In genomic region chr4:140975356-140975755, GRCm38 (mm10) we compare ENCODE assay signal across 21 mouse cellular contexts. TPM values are rescaled to one million over a fixed set of nuclear protein-coding genes. Genes with fewer than 3 reads are reported as not detected.
DNase-seq lines count a peak whose midpoint lies in the region; ATAC-seq and TF ChIP-seq lines count a peak whose summit lies in the region.
"Had no signal": no experiment of that assay in that cellular context is flagged by ENCODE, and none has a peak within 500 bp of the region (broad histone marks: within the 10 kb centered on the region; RNA-seq: fewer than 3 reads in every experiment).

No protein-coding gene starts in this region.

- TF ChIP-seq EP300 in lung, postnatal 0 days (IDR thresholded peaks at IDR 0.05): no peak

- no peak for ATAC-seq in heart, embryonic 13.5 days (ENCODE audit: extremely low read depth, insufficient number of reproducible peaks, low FRiP score, low TSS enrichment)
- peak; percentile 20; the same call in 1 of the 2 replicates for ATAC-seq in lung, postnatal 0 days
- peak; percentile 88 for ATAC-seq in granulocyte monocyte progenitor cell, adult 5-6 weeks (replicated peaks; ENCODE audit: poor library complexity, severe bottlenecking)
- no peak for ATAC-seq in hindbrain, embryonic 14.5 days (ENCODE audit: low FRiP score)
- ATAC-seq: forebrain, embryonic 13.5 days; midbrain, embryonic 16.5 days had no signal

- no peak overlapping the region for H3K4me3 ChIP-seq in heart, embryonic 13.5 days
- H3K4me3 ChIP-seq in heart, embryonic 10.5 days: no peak overlapping the region
- no peak overlapping the region for H3K4me3 ChIP-seq in lung, postnatal 0 days (ENCODE audit: low read depth, low read length)
- no peak overlapping the region for H3K4me3 ChIP-seq in hindbrain, embryonic 14.5 days (replicated peaks; ENCODE audit: low read length)
- H3K4me3 ChIP-seq: forebrain, embryonic 13.5 days; gastrocnemius, adult 2 months; heart, embryonic 12.5 days; limb, embryonic 12.5 days; liver, embryonic 15.5 days; midbrain, embryonic 10.5 days had no signal

- no peak overlapping the region for H3K4me2 ChIP-seq in heart, embryonic 13.5 days
- H3K4me2 ChIP-seq in lung, postnatal 0 days (replicated peaks; ENCODE audit: low read depth, low read length): no peak overlapping the region
- H3K4me2 ChIP-seq in hindbrain, embryonic 14.5 days (replicated peaks): no peak overlapping the region
- H3K4me2 ChIP-seq: forebrain, embryonic 13.5 days; heart, embryonic 12.5 days; limb, embryonic 12.5 days; liver, embryonic 15.5 days had no signal

- no peak for TF ChIP-seq CTCF in lung, postnatal 0 days (IDR thresholded peaks at IDR 0.05)

- peak overlapping the region; percentile 7; the same call in 1 of the 2 replicates for H3K9ac ChIP-seq in heart, embryonic 13.5 days
- no peak overlapping the region for H3K9ac ChIP-seq in lung, postnatal 0 days (replicated peaks; ENCODE audit: low read depth)
- H3K9ac ChIP-seq in hindbrain, embryonic 14.5 days: no peak overlapping the region
- H3K9ac ChIP-seq: forebrain, embryonic 13.5 days; heart, embryonic 12.5 days; limb, embryonic 12.5 days; liver, embryonic 15.5 days had no signal

- no peaks in the 10 kb centered on the region for H3K27me3 ChIP-seq in heart, embryonic 13.5 days (replicated peaks)
- no peaks in the 10 kb centered on the region for H3K27me3 ChIP-seq in heart, embryonic 10.5 days (ENCODE audit: insufficient read depth, poor library complexity, severe bottlenecking)
- H3K27me3 ChIP-seq in lung, postnatal 0 days (replicated peaks; ENCODE audit: insufficient read depth, low read length): no peaks in the 10 kb centered on the region
- no peaks in the 10 kb centered on the region for H3K27me3 ChIP-seq in hindbrain, embryonic 14.5 days (ENCODE audit: control insufficient read depth, insufficient read depth, low read length)
- H3K27me3 ChIP-seq: forebrain, embryonic 13.5 days; heart, embryonic 12.5 days; limb, embryonic 12.5 days; liver, embryonic 15.5 days had no signal

- 93% methylated on average over 7 of the region's 7 CpGs for WGBS in heart, embryonic 13.5 days
- 96% methylated on average over 7 of the region's 7 CpGs for WGBS in heart, embryonic 10.5 days
- 91% methylated on average over 7 of the region's 7 CpGs for WGBS in lung, postnatal 0 days
- WGBS in hindbrain, embryonic 14.5 days: 97% methylated on average over 7 of the region's 7 CpGs

- no peaks in the 10 kb centered on the region for H3K9me3 ChIP-seq in heart, embryonic 13.5 days
- H3K9me3 ChIP-seq in heart, embryonic 10.5 days: no peaks in the 10 kb centered on the region
- no peaks in the 10 kb centered on the region for H3K9me3 ChIP-seq in lung, postnatal 0 days (ENCODE audit: low read length)
- H3K9me3 ChIP-seq in hindbrain, embryonic 14.5 days (ENCODE audit: control insufficient read depth, low read length): no peaks in the 10 kb centered on the region
- H3K9me3 ChIP-seq: forebrain, embryonic 13.5 days; heart, embryonic 12.5 days; limb, embryonic 12.5 days; liver, embryonic 15.5 days; midbrain, embryonic 10.5 days had no signal

- H3K27ac ChIP-seq in heart, embryonic 13.5 days (replicated peaks): no peak overlapping the region
- H3K27ac ChIP-seq in heart, embryonic 10.5 days: no peak overlapping the region
- no peak overlapping the region for H3K27ac ChIP-seq in lung, postnatal 0 days (ENCODE audit: low read length)
- H3K27ac ChIP-seq in hindbrain, embryonic 14.5 days: no peak overlapping the region
- H3K27ac ChIP-seq: forebrain, embryonic 13.5 days; limb, embryonic 12.5 days; liver, embryonic 15.5 days; midbrain, embryonic 10.5 days; stomach, postnatal 0 days had no signal

- no peak for DNase-seq in heart, embryonic 10.5 days (ENCODE audit: low spot score)
- peak; percentile 21 for DNase-seq in lung, postnatal 0 days (ENCODE audit: low spot score)
- DNase-seq in lung, postnatal 25 days (ENCODE audit: low spot score): no peak
- peak; percentile 45 for DNase-seq in skeletal muscle tissue, adult 2 months (ENCODE audit: low read depth, low spot score)
- DNase-seq in hindbrain, embryonic 14.5 days (ENCODE audit: low spot score): no peak
- DNase-seq: cerebellum, adult 8-10 months; cerebellum, postnatal 36 days; gastrocnemius, adult 2 months; heart, postnatal 14 days; kidney, adult 18-20 months; lung, postnatal 10 days had no signal

- peaks cover 100% of the 10 kb centered on the region for H3K36me3 ChIP-seq in heart, embryonic 13.5 days
- peaks cover 97% of the 10 kb centered on the region for H3K36me3 ChIP-seq in heart, embryonic 10.5 days
- peaks cover 42% of the 10 kb centered on the region for H3K36me3 ChIP-seq in lung, postnatal 0 days (ENCODE audit: insufficient read depth, low read length)
- peaks cover 98% of the 10 kb centered on the region for H3K36me3 ChIP-seq in hindbrain, embryonic 14.5 days (replicated peaks; ENCODE audit: control insufficient read depth, insufficient read depth)

- H3K4me1 ChIP-seq in heart, embryonic 13.5 days: peaks cover 11% of the 10 kb centered on the region; the same call in 1 of the 2 replicates
- no peaks in the 10 kb centered on the region; the same call in 1 of the 2 replicates for H3K4me1 ChIP-seq in heart, embryonic 10.5 days
- H3K4me1 ChIP-seq in lung, postnatal 0 days (ENCODE audit: insufficient read depth, low read depth, low read length): no peaks in the 10 kb centered on the region
- H3K4me1 ChIP-seq in hindbrain, embryonic 14.5 days (replicated peaks; ENCODE audit: control insufficient read depth, insufficient read depth, low read length): no peaks in the 10 kb centered on the region
- H3K4me1 ChIP-seq: forebrain, embryonic 13.5 days; heart, embryonic 12.5 days; limb, embryonic 12.5 days; midbrain, embryonic 10.5 days had no signal

RNA-seq across cellular contexts. Expression of gene Atp13a2, which starts 11.3 kb away (rescaled TPM):
- 28.7 and 29.4 TPM in 2 replicates for polyA plus RNA-seq in heart, embryonic 13.5 days (2015; fragmentation: Nextera tagmentation; extraction: Ambion mirVana)
- polyA plus RNA-seq in heart, embryonic 10.5 days (2016; fragmentation: Nextera tagmentation; extraction: Ambion mirVana): 34.9 and 37.8 TPM in 2 replicates
- polyA plus RNA-seq in lung, postnatal 0 days (2015; fragmentation: Nextera tagmentation; extraction: Ambion mirVana): 34.2 and 34.4 TPM in 2 replicates
- total RNA-seq in granulocyte monocyte progenitor cell, adult 5-6 weeks (2014; fragmentation: Nextera tagmentation): 30.0 and 30.5 TPM in 2 replicates
- 14.5 and 23.6 TPM in 2 replicates for total RNA-seq in granulocyte monocyte progenitor cell, adult 5-6 weeks (2017)
- polyA plus RNA-seq in hindbrain, embryonic 14.5 days (2014; fragmentation: Nextera tagmentation; extraction: Ambion mirVana): 176 and 178 TPM in 2 replicates

RNA-seq across cellular contexts. Expression of gene Sdhb, which starts 14.4 kb away (rescaled TPM):
- polyA plus RNA-seq in heart, embryonic 13.5 days (2015; fragmentation: Nextera tagmentation; extraction: Ambion mirVana): 807 and 886 TPM in 2 replicates
- polyA plus RNA-seq in heart, embryonic 10.5 days (2016; fragmentation: Nextera tagmentation; extraction: Ambion mirVana): 605 and 778 TPM in 2 replicates
- polyA plus RNA-seq in lung, postnatal 0 days (2015; fragmentation: Nextera tagmentation; extraction: Ambion mirVana): 251 and 275 TPM in 2 replicates
- total RNA-seq in granulocyte monocyte progenitor cell, adult 5-6 weeks (2014; fragmentation: Nextera tagmentation): 143 and 167 TPM in 2 replicates
- 116 and 142 TPM in 2 replicates for total RNA-seq in granulocyte monocyte progenitor cell, adult 5-6 weeks (2017)
- polyA plus RNA-seq in hindbrain, embryonic 14.5 days (2014; fragmentation: Nextera tagmentation; extraction: Ambion mirVana): 482 and 502 TPM in 2 replicates

RNA-seq across cellular contexts. Expression of gene Mfap2, which starts 34.9 kb away (rescaled TPM):
- polyA plus RNA-seq in heart, embryonic 13.5 days (2015; fragmentation: Nextera tagmentation; extraction: Ambion mirVana): 273 and 299 TPM in 2 replicates
- 159 and 233 TPM in 2 replicates for polyA plus RNA-seq in heart, embryonic 10.5 days (2016; fragmentation: Nextera tagmentation; extraction: Ambion mirVana)
- 398 and 422 TPM in 2 replicates for polyA plus RNA-seq in lung, postnatal 0 days (2015; fragmentation: Nextera tagmentation; extraction: Ambion mirVana)
- not detected in 2 replicates for total RNA-seq in granulocyte monocyte progenitor cell, adult 5-6 weeks (2014; fragmentation: Nextera tagmentation)
- not detected in 2 replicates for total RNA-seq in granulocyte monocyte progenitor cell, adult 5-6 weeks (2017)
- polyA plus RNA-seq in hindbrain, embryonic 14.5 days (2014; fragmentation: Nextera tagmentation; extraction: Ambion mirVana): 164 and 190 TPM in 2 replicates
- total RNA-seq: MEL had no signal

Comparison
In these comparisons a context has a peak if more than half of its experiments do, and no peak if none do; other contexts are left out.
1. DNase-seq: peak in lung, postnatal 0 days (single experiment) and skeletal muscle tissue, adult 2 months (single experiment); none in heart, embryonic 10.5 days (single experiment), lung, postnatal 25 days (single experiment) and hindbrain, embryonic 14.5 days (single experiment).
2. ATAC-seq: peak in lung, postnatal 0 days (single experiment) and granulocyte monocyte progenitor cell, adult 5-6 weeks (single experiment); none in heart, embryonic 13.5 days (single experiment) and hindbrain, embryonic 14.5 days (single experiment).